ENCODE assay signal across 8 mouse cellular contexts in the genomic region with DNA sequence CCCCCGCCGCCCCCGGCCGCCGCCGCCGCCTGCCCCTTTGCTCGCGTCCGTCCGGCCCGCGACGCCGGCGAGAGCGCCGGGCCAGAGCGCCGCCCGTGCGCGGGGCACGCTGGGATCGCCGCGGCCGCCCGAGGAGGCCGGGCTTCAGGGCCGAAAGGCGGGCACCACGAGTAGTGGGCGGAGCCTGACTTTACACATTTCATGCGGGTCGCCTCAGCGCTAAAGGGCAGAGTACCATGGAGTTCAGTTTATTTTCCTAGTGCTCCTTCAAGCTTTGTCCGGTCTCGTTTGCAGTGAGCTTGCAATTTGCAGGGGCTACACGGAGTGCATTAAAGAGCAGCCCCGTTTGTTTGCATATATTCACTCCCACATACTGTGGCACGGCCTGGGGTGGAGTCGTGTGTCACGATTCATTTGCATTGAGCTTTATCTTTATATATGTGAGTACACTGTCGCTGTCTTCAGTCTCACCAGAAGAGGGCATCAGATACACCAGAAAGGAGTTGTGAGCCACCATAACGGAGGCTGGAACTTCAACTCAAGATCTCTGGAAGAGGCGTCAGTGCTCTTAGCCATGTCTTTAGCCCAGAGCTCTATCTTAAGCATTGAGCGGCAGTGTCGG. TPM values are rescaled to one million over a fixed set of nuclear protein-coding genes. Genes with fewer than 3 reads are reported as not detected.
DNase-seq lines count a peak whose midpoint lies in the region; ATAC-seq and TF ChIP-seq lines count a peak whose summit lies in the region.

A gene (minus strand): TSS at position 136 of the 622 bp plus-strand sequence.

- H3K4me1 ChIP-seq in erythroblast, embryonic 14.5 days (ENCODE audit: control insufficient read depth), result peaks cover 84% of the 10 kb centered on the region
- peaks cover 51% of the 10 kb centered on the region for H3K4me1 ChIP-seq in heart, embryonic 11.5 days (ENCODE audit: control insufficient read depth, insufficient read depth, low read length)
- peaks cover 66% of the 10 kb centered on the region for H3K4me1 ChIP-seq in kidney, embryonic 15.5 days
- peaks cover 21% of the 10 kb centered on the region for H3K4me1 ChIP-seq in liver, adult 2 months (ENCODE audit: control insufficient read depth, insufficient read depth, low read length)

- TF ChIP-seq CTCF in brain, embryonic 14.5 days (IDR thresholded peaks at IDR 0.05; ENCODE audit: borderline replicate concordance, extremely low read depth, insufficient read depth, insufficient read length), result peak; percentile 51; the same call in 1 of the 2 replicates
- peak; percentile 15; the same call in 1 of the 2 replicates for TF ChIP-seq CTCF in liver, adult 2 months (IDR thresholded peaks at IDR 0.05; ENCODE audit: low read depth, low read length)

- H3K9ac ChIP-seq in heart, embryonic 11.5 days (ENCODE audit: low read depth, low read length), result peak within 1 kb of the TSS; percentile 91
- peak within 1 kb of the TSS; percentile 79 for H3K9ac ChIP-seq in kidney, embryonic 15.5 days
- peak within 1 kb of the TSS; percentile 85 for H3K9ac ChIP-seq in liver, adult 2 months (ENCODE audit: low read depth, low read length)

- H3K27me3 ChIP-seq in erythroblast, embryonic 14.5 days (ENCODE audit: control insufficient read depth), result peaks cover 23% of the 10 kb centered on the region
- H3K27me3 ChIP-seq in heart, embryonic 11.5 days (ENCODE audit: control insufficient read depth, insufficient read depth, low read length), result no peaks in the 10 kb centered on the region
- H3K27me3 ChIP-seq in kidney, embryonic 15.5 days, result peaks cover 6% of the 10 kb centered on the region; the same call in 1 of the 2 replicates
- H3K27me3 ChIP-seq in liver, adult 2 months (ENCODE audit: control insufficient read depth, insufficient read depth, low read length), result 0 out of 2 replicates have a peak, but pooled peaks cover 2% of the 10 kb centered on the region
- no peaks in the 10 kb centered on the region for H3K27me3 ChIP-seq in myocyte (ENCODE audit: control insufficient read depth, insufficient read depth, insufficient read length)
- no peaks in the 10 kb centered on the region for H3K27me3 ChIP-seq in splenic B cell, adult 2 months (ENCODE audit: control insufficient read depth, insufficient read depth, low read length, poor library complexity, severe bottlenecking)

- H3K27ac ChIP-seq in heart, embryonic 11.5 days (ENCODE audit: low read depth, low read length), result peak within 1 kb of the TSS; percentile 96
- peak within 1 kb of the TSS; percentile 99 for H3K27ac ChIP-seq in kidney, embryonic 15.5 days
- peak within 1 kb of the TSS; percentile 88 for H3K27ac ChIP-seq in liver, adult 2 months (replicated peaks; ENCODE audit: insufficient read depth, low read depth, low read length)

- peak; percentile 67 for ATAC-seq in CD4-positive, CD25-positive, alpha-beta regulatory T cell, adult 4 months
- ATAC-seq in heart, embryonic 11.5 days (replicated peaks; ENCODE audit: insufficient number of reproducible peaks, low FRiP score, low TSS enrichment), result peak; percentile 66
- ATAC-seq in kidney, embryonic 15.5 days (replicated peaks; ENCODE audit: low FRiP score), result peak; percentile 79

- peaks cover 24% of the 10 kb centered on the region; the same call in 1 of the 2 replicates for H3K79me2 ChIP-seq in liver, adult 2 months (ENCODE audit: control insufficient read depth, insufficient read depth, low read length)
- peaks cover 47% of the 10 kb centered on the region for H3K79me2 ChIP-seq in myocyte (ENCODE audit: control insufficient read depth, insufficient read depth)

- WGBS in heart, embryonic 11.5 days (ENCODE audit: insufficient replicate concordance), result under 1% methylated on average over 44 of the region's 49 CpGs
- under 1% methylated on average over 49 of the region's 49 CpGs for WGBS in kidney, embryonic 15.5 days
- WGBS in liver, adult 2 months, result under 1% methylated on average over 47 of the region's 49 CpGs

- peak within 1 kb of the TSS; percentile 51 for H3ac ChIP-seq in myocyte (ENCODE audit: control insufficient read depth, insufficient read length)

- DNase-seq in brain, embryonic 14.5 days (ENCODE audit: low read depth), result peak; percentile 95
- DNase-seq in liver, adult 2 months (ENCODE audit: extremely low read depth, low read depth, low spot score), result peak; percentile 78
- peak; percentile 94 for DNase-seq in splenic B cell, adult 2 months (ENCODE audit: low read depth, low spot score)

- H3K4me2 ChIP-seq in heart, embryonic 11.5 days, result peak within 1 kb of the TSS; percentile 98
- peak within 1 kb of the TSS; percentile 72 for H3K4me2 ChIP-seq in kidney, embryonic 15.5 days
- peak within 1 kb of the TSS; percentile 96 for H3K4me2 ChIP-seq in myocyte (ENCODE audit: low read depth)

- peaks cover 6% of the 10 kb centered on the region; the same call in 1 of the 2 replicates for H3K9me3 ChIP-seq in erythroblast, embryonic 14.5 days (ENCODE audit: control insufficient read depth, low read length)
- no peaks in the 10 kb centered on the region for H3K9me3 ChIP-seq in heart, embryonic 11.5 days (replicated peaks; ENCODE audit: control insufficient read depth, low read length)
- no peaks in the 10 kb centered on the region for H3K9me3 ChIP-seq in kidney, embryonic 15.5 days (replicated peaks)

- 0 out of 2 replicates have a peak, but pooled peaks have one; percentile 17 for TF ChIP-seq POLR2A in brain, embryonic 14.5 days (IDR thresholded peaks at IDR 0.05; ENCODE audit: borderline replicate concordance, extremely low read depth, insufficient read depth, insufficient read length, poor library complexity, severe bottlenecking)
- no peak for TF ChIP-seq POLR2A in liver, adult 2 months (IDR thresholded peaks at IDR 0.05; ENCODE audit: extremely low read depth, insufficient read depth, low read length)
- peak; percentile 59 for TF ChIP-seq POLR2A in myocyte (IDR thresholded peaks at IDR 0.05; ENCODE audit: insufficient read length, low read depth)

- H3K4me3 ChIP-seq in erythroblast, embryonic 14.5 days (replicated peaks), result peak within 1 kb of the TSS; percentile 91
- H3K4me3 ChIP-seq in heart, embryonic 11.5 days (ENCODE audit: low read depth, low read length), result peak within 1 kb of the TSS; percentile 79
- peak within 1 kb of the TSS; percentile 71 for H3K4me3 ChIP-seq in kidney, embryonic 15.5 days (replicated peaks)
- peak within 1 kb of the TSS; percentile 90 for H3K4me3 ChIP-seq in liver, adult 2 months (ENCODE audit: insufficient read depth, low read depth, low read length)
- H3K4me3 ChIP-seq in myocyte, result peak within 1 kb of the TSS; percentile 74

- peaks cover 38% of the 10 kb centered on the region for H3K36me3 ChIP-seq in erythroblast, embryonic 14.5 days (ENCODE audit: control insufficient read depth)
- H3K36me3 ChIP-seq in heart, embryonic 11.5 days (ENCODE audit: control insufficient read depth, insufficient read depth, low read length), result peaks cover 3% of the 10 kb centered on the region; the same call in 1 of the 2 replicates
- peaks cover 17% of the 10 kb centered on the region for H3K36me3 ChIP-seq in kidney, embryonic 15.5 days
- no peaks in the 10 kb centered on the region; the same call in 1 of the 2 replicates for H3K36me3 ChIP-seq in liver, adult 2 months (ENCODE audit: control insufficient read depth, insufficient read depth, low read length)
- no peaks in the 10 kb centered on the region for H3K36me3 ChIP-seq in myocyte (ENCODE audit: control insufficient read depth, insufficient read depth)
- H3K36me3 ChIP-seq in splenic B cell, adult 2 months (ENCODE audit: control insufficient read depth, insufficient read depth, low read length, poor library complexity, severe bottlenecking), result no peaks in the 10 kb centered on the region

TF ChIP-seq in myocyte, 11 proteins besides CTCF, POLR2A, EP300 and RAD21:
- TF ChIP-seq TCF12 (IDR thresholded peaks at IDR 0.05; ENCODE audit: insufficient read depth, poor library complexity, severe bottlenecking), result no peak
- no peak for TF ChIP-seq REST (IDR thresholded peaks at IDR 0.05; ENCODE audit: insufficient read depth, insufficient read length)
- no peak for TF ChIP-seq MYOG (IDR thresholded peaks at IDR 0.05; ENCODE audit: control insufficient read depth in 1 of 3, insufficient read depth in 1 of 3, insufficient read length in 2 of 3, low read depth in 2 of 3)
- peak; percentile 20 for TF ChIP-seq SRF (IDR thresholded peaks at IDR 0.05; ENCODE audit: control insufficient read depth, insufficient read length, low read depth)
- TF ChIP-seq CEBPB (IDR thresholded peaks at IDR 0.05; ENCODE audit: insufficient read depth, poor library complexity, severe bottlenecking), result no peak
- TF ChIP-seq USF1 (IDR thresholded peaks at IDR 0.05; ENCODE audit: low read depth), result no peak
- TF ChIP-seq E2F4 (IDR thresholded peaks at IDR 0.05; ENCODE audit: insufficient read depth), result no peak
- no peak for TF ChIP-seq MYOD1 (IDR thresholded peaks at IDR 0.05; ENCODE audit: control insufficient read depth in 1 of 3, insufficient read length in 2 of 3, low read depth in 2 of 3)

RNA-seq across cellular contexts. Expression of the gene that starts here (rescaled TPM):
- polyA plus RNA-seq in CD4-positive, CD25-positive, alpha-beta regulatory T cell, adult 4 months (2017; shearing (Covaris generic)), result 1 to 10 TPM; 1.2 to 2.5 TPM
- polyA plus RNA-seq in brain, embryonic 14.5 days (2012; rRNA removed), result 221 and 337 TPM in 2 replicates
- polyA plus RNA-seq in erythroblast, embryonic 14.5 days (2012), result 47.6 and 49.5 TPM in 2 replicates
- 12.8 and 15.6 TPM in 2 replicates for polyA plus RNA-seq in heart, embryonic 11.5 days (2014; fragmentation: Nextera tagmentation; extraction: Ambion mirVana)
- polyA plus RNA-seq in kidney, embryonic 15.5 days (2015; fragmentation: Nextera tagmentation; extraction: Ambion mirVana), result 15.7 and 17.5 TPM in 2 replicates
- total RNA-seq in liver, adult 2 months (2014; rRNA removed), result 35.7 and 51.7 TPM in 2 replicates
- 223 and 259 TPM in 2 replicates for polyA plus RNA-seq in liver, adult 2 months (2012; rRNA removed)
- 152 TPM for polyA plus RNA-seq in myocyte (2012; fragmentation: generic; extraction: Trizol)

Comparison
In these comparisons a context has a peak if more than half of its experiments do, and no peak if none do; other contexts are left out.
1. Peak in every context shown above with its lines: DNase-seq, ATAC-seq, H3K4me3 ChIP-seq and H3K27ac ChIP-seq.